ENCODE assay signal across 7 mouse cellular contexts in the genomic region with DNA sequence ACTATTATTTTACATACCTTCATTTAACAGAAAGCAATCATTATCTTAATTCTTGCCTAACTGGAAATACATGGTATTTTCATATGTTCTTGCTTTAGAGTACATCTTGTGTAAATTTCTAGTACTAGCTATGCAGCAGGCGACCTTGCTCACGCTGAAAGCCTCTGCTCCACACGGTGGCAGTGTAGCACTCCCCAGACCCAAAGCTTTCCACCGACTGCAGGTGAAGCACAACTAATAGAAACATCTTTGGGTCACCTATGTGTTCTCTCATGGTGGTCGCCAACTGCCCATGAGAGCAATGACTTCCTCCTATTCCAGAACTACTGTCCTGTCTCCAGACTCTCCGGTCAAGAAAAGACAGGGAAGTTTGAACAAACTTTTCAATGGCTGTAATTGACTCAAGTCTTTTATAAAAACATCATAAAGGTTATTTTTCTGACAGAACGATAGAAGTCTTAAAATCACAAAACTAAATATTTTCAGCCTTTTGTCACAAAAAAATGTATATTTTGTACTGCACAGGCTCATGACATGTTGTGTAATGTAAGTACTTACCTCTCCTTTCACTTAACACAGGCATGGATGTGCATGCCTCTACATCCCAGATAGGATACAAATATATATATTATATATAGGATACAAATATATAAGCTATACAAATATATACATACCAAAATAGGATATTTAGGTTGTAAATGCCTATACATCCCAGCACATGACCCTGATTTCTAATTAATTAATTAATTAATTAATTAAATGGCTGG. TPM values are rescaled to one million over a fixed set of nuclear protein-coding genes. Genes with fewer than 3 reads are reported as not detected.
DNase-seq lines count a peak whose midpoint lies in the region; ATAC-seq lines count a peak whose summit lies in the region.

No protein-coding gene starts in this region.

- H3K27me3 ChIP-seq in midbrain, embryonic 16.5 days (ENCODE audit: control insufficient read depth, insufficient read depth, low read depth, low read length): no peaks in the 10 kb centered on the region

- no peak overlapping the region for H3K9ac ChIP-seq in midbrain, embryonic 16.5 days (ENCODE audit: low read depth, low read length)

- no peaks in the 10 kb centered on the region for H3K9me3 ChIP-seq in midbrain, embryonic 16.5 days (replicated peaks; ENCODE audit: control insufficient read depth, low read length, poor library complexity, severe bottlenecking)

- no peaks in the 10 kb centered on the region for H3K36me3 ChIP-seq in midbrain, embryonic 16.5 days (ENCODE audit: control insufficient read depth, insufficient read depth, low read length)

- DNase-seq in R1 (ENCODE audit: low read depth, low spot score): peak; percentile 67
- peak; percentile 59 for DNase-seq in cerebellum, adult 8-10 months
- DNase-seq in frontal cortex, postnatal 10 days (ENCODE audit: low spot score in 2 of 2): peak; percentile 7 to 55
- DNase-seq in kidney, adult 11 months: peak; percentile 67
- peak; percentile 56 for DNase-seq in left cerebral cortex, postnatal 4 days
- DNase-seq in spleen, postnatal 4 days (ENCODE audit: low spot score in 2 of 2): peak; percentile 18 to 67

- no peak overlapping the region for H3K27ac ChIP-seq in midbrain, embryonic 16.5 days (ENCODE audit: low read length)

- no peak overlapping the region for H3K4me3 ChIP-seq in midbrain, embryonic 16.5 days (ENCODE audit: low read depth, low read length)

- no peak overlapping the region for H3K4me2 ChIP-seq in midbrain, embryonic 16.5 days (ENCODE audit: low read length)

- WGBS in midbrain, embryonic 16.5 days: 27% methylated on average over 7 of the region's 7 CpGs

- H3K4me1 ChIP-seq in midbrain, embryonic 16.5 days (ENCODE audit: control insufficient read depth, insufficient read depth, low read length): no peaks in the 10 kb centered on the region

- ATAC-seq in midbrain, embryonic 16.5 days: peak; percentile 89

- intact Hi-C loops in left cerebral cortex, postnatal 4 days (cut with DNase I): loop anchor here (5.0 kb wide), 2 partner anchors 115 to 165 kb away; a partner anchor contains a TSS

RNA-seq across cellular contexts. Expression of a gene that starts 16.4 kb away (rescaled TPM):
- 10 to 100 TPM; 11.6 to 12.6 TPM for total RNA-seq in left cerebral cortex, postnatal 4 days (2021)
- 18.7 and 20.4 TPM in 2 replicates for polyA plus RNA-seq in midbrain, embryonic 16.5 days (2015; fragmentation: Nextera tagmentation; extraction: Ambion mirVana)

RNA-seq across cellular contexts. Expression of a gene that starts 21.9 kb away (rescaled TPM):
- not detected for total RNA-seq in left cerebral cortex, postnatal 4 days (2021)
- polyA plus RNA-seq in midbrain, embryonic 16.5 days (2015; fragmentation: Nextera tagmentation; extraction: Ambion mirVana): not detected in 2 replicates
